Mouse (Mus musculus) kidney, embryonic 15.5 days (tissue): ENCODE measurements at regions not wholly inside any gene's neighbourhood (a gene's known extent, or its start where the extent isn't known, plus 50 kb on each side); places are given as distances from the start of the nearest gene placed in this dataset.
"Not testable (repeated sequence)": the region's sequence is repeated elsewhere in the genome, so short reads cannot be mapped to it uniquely, and the experiment has no call there.

Source experiments
- ATAC-seq: fragments of 200-750 bp; cut with Nextera tagmentation; replicated peaks from 2 replicates; pipeline ENCODE4 v1.8.0; 2017; ENCODE audit warnings: moderate TSS enrichment; ENCODE audit not compliant: low FRiP score
- H3K27ac ChIP-seq: fragments of 300-500 bp; sonication (generic); 2 replicates; pipeline ENCODE4 v1.5.1; 2015; ENCODE audit warnings: mild to moderate bottlenecking, inconsistent platforms
- H3K27me3 ChIP-seq: fragments of 300-500 bp; sonication (generic); 2 replicates; pipeline ENCODE4 v1.6.1; 2015; ENCODE audit warnings: inconsistent platforms
- H3K36me3 ChIP-seq: fragments of 300-500 bp; sonication (generic); 2 replicates; pipeline ENCODE4 v1.6.1; 2015; ENCODE audit warnings: inconsistent platforms
- H3K4me1 ChIP-seq: fragments of 300-500 bp; sonication (generic); 2 replicates; pipeline ENCODE4 v1.6.1; 2015; ENCODE audit warnings: inconsistent platforms
- H3K4me2 ChIP-seq: fragments of 300-500 bp; sonication (generic); 2 replicates; pipeline ENCODE4 v1.6.1; 2015; ENCODE audit warnings: moderate library complexity, mild to moderate bottlenecking, inconsistent platforms
- H3K4me3 ChIP-seq: fragments of 300-500 bp; sonication (generic); replicated peaks from 2 replicates; pipeline ENCODE4 v1.5.1; 2015; ENCODE audit warnings: mild to moderate bottlenecking, inconsistent platforms
- H3K9ac ChIP-seq: fragments of 300-500 bp; sonication (generic); 2 replicates; pipeline ENCODE4 v1.6.1; 2015; ENCODE audit warnings: mild to moderate bottlenecking, inconsistent platforms
- H3K9me3 ChIP-seq: fragments of 300-500 bp; sonication (generic); replicated peaks from 2 replicates; pipeline ENCODE4 v1.6.1; 2016; ENCODE audit warnings: inconsistent platforms
- WGBS: fragments of 180-500 bp; shearing (Covaris S2); methylation state at CpG from one replicate; pipeline ENCODE4 v1.1.7; 2015; ENCODE audit warnings: mixed read lengths; 5-methylcytosine and 5-hydroxymethylcytosine counted together

GRCm38 (mm10) chr1:51591886-51592285 is 113.7 kb upstream of the Nabp1 start:
- 63% methylated on average over 4 of the region's 4 CpGs for WGBS
- peaks cover 7% of the 10 kb centered on the region; the same call in 1 of the 2 replicates for H3K4me1 ChIP-seq
- H3K36me3 ChIP-seq, result no peaks in the 10 kb centered on the region
- no peak for ATAC-seq
- H3K9me3 ChIP-seq, result no peaks in the 10 kb centered on the region
- no peak overlapping the region for H3K4me3 ChIP-seq
- H3K27ac ChIP-seq, result no peak overlapping the region
- no peaks in the 10 kb centered on the region for H3K27me3 ChIP-seq
- H3K4me2 ChIP-seq, result no peak overlapping the region
- H3K9ac ChIP-seq, result no peak overlapping the region

DNA sequence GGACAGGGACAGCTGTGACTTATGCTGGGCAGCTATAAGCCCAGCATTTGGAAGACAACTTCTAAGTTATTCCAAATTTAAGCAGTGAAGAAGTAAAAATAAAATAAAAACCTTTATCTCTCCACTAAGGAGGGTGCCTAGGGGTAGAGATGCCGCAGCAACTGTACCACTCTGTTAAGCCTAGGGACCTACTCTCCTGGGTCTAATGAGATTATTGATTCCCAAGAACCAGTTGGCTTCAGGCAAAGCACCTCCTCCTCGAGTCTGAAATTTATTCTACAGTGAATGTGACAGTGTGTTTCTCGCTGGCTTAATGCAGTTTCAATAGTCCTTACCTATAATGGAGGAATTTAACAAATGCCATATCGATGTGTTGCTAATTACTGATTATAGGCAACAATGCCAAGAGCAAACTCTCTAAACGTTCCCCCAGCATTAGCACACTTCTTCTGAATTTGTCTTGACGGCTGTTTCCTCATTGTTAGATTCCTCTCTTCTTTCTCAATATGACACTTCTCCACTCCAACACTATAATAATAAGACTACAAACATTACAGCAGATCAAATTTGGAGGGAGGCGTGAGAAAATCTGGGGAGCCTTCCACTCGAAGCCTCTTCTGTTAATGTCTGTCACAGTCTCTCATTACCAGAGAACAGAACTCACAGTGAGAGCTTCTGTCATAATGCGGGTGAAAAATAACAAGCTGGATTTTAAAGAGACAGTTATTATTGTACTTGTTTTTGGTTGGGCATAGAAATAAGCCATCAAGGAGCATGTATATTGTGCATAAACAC is 112.6 kb upstream of the Nabp1 start:
- H3K9me3 ChIP-seq, result no peaks in the 10 kb centered on the region
- WGBS, result 78% methylated on average over 9 of the region's 9 CpGs
- no peak overlapping the region for H3K4me2 ChIP-seq
- H3K9ac ChIP-seq, result no peak overlapping the region
- H3K4me1 ChIP-seq, result peaks cover 7% of the 10 kb centered on the region; the same call in 1 of the 2 replicates
- no peak overlapping the region for H3K27ac ChIP-seq
- ATAC-seq, result no peak
- no peaks in the 10 kb centered on the region for H3K27me3 ChIP-seq
- H3K36me3 ChIP-seq, result no peaks in the 10 kb centered on the region
- H3K4me3 ChIP-seq, result no peak overlapping the region

DNA sequence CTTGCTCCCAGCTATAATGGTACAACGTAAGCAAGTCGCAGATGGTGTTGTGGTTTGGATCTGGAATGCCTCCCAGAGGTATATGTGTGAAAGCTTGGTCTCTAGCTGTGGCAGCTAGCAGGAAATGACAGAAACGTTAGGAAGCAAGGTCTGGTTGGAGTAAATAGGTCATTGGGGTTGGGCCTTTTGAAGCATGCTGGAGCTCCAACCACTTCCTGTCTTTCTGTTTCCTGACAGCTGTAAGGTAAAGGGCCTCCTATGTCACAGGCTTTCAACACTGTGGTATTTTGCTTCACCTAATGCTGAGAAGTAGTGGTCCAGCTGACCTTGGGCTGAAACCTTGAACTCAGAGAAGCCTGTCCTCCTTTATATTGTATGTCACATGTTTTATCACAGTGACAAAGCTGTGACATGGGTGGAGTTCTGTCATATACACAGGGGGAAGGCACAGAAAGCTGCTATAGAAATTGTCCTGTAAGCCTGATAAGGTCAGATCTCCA is 106.8 kb upstream of the Nabp1 start:
- Histone ChIP-seq H3K4me1 (peaks cover 4% of the 10 kb centered on the region; the same call in 1 of the 2 replicates), H3K27me3 (no peaks in the 10 kb centered on the region), H3K36me3 (no peaks in the 10 kb centered on the region), H3K4me3 (no peak overlapping the region), H3K4me2 (no peak overlapping the region), H3K9me3 (no peaks in the 10 kb centered on the region), H3K9ac (no peak overlapping the region), H3K27ac (no peak overlapping the region)
- 29% methylated on average over 3 of the region's 3 CpGs for WGBS
- ATAC-seq, result 0 out of 2 replicates have a peak, but pooled peaks have one; percentile 25

DNA sequence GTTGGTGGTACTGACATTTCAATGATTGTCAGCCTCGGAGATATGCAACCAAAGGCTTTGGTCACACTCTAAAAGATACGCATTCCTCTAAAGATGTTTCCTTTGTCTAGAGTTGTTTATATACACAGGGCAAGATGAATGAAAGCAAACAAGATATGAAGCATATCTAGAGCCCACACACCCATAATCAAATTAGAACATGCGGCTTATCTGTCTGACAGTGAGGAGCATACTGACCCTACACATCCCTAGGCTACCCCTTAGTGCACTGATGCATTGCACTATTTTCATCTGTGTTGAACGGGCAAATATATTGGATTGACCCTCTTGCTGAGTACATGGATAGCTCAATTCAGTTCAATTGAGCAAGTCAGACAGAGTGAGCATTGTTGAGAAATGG is 105.6 kb upstream of the Nabp1 start:
- Histone ChIP-seq H3K9me3 (no peaks in the 10 kb centered on the region), H3K4me2 (no peak overlapping the region), H3K4me3 (no peak overlapping the region), H3K27me3 (no peaks in the 10 kb centered on the region), H3K9ac (no peak overlapping the region), H3K36me3 (no peaks in the 10 kb centered on the region), H3K27ac (no peak overlapping the region), H3K4me1 (peaks cover 4% of the 10 kb centered on the region; the same call in 1 of the 2 replicates)
- 90% methylated on average over 4 of the region's 4 CpGs for WGBS
- ATAC-seq, result no peak

- no peak overlapping the region for H3K27ac ChIP-seq
- WGBS, result 53% methylated on average over 7 of the region's 7 CpGs
- ATAC-seq, result no peak
- no peaks in the 10 kb centered on the region for H3K36me3 ChIP-seq
- no peak overlapping the region for H3K9ac ChIP-seq
- H3K27me3 ChIP-seq, result no peaks in the 10 kb centered on the region
- H3K4me1 ChIP-seq, result peaks cover 2% of the 10 kb centered on the region; the same call in 1 of the 2 replicates
- H3K9me3 ChIP-seq, result no peaks in the 10 kb centered on the region
- H3K4me3 ChIP-seq, result no peak overlapping the region
- no peak overlapping the region for H3K4me2 ChIP-seq
Measured at GRCm38 (mm10) chr1:51580074-51580473, 101.8 kb upstream of the Nabp1 start.

DNA sequence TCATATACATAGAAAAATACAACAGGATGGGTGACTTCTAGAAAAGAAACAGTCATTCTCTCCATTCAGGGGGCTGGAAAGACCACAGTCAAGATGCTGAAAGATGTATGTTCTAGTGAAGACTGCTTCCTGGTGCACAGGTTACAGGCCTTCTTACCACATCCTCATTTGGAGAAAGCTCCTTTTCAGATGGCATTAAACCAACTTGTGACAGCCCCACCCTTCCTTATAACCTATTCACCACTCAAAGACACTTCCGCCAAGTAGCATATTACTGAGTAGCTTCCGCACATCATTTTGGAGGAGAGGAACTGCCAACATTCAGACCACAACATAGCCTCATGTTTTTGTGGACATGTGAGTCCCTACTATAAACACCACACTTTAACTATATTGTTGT is 99.5 kb upstream of the Nabp1 start:
- Histone ChIP-seq H3K4me3 (no peak overlapping the region), H3K4me1 (no peaks in the 10 kb centered on the region), H3K36me3 (no peaks in the 10 kb centered on the region), H3K9me3 (no peaks in the 10 kb centered on the region), H3K9ac (no peak overlapping the region), H3K27ac (no peak overlapping the region), H3K4me2 (no peak overlapping the region), H3K27me3 (no peaks in the 10 kb centered on the region)
- no peak for ATAC-seq
- WGBS, result 91% methylated on average over 2 of the region's 2 CpGs

DNA sequence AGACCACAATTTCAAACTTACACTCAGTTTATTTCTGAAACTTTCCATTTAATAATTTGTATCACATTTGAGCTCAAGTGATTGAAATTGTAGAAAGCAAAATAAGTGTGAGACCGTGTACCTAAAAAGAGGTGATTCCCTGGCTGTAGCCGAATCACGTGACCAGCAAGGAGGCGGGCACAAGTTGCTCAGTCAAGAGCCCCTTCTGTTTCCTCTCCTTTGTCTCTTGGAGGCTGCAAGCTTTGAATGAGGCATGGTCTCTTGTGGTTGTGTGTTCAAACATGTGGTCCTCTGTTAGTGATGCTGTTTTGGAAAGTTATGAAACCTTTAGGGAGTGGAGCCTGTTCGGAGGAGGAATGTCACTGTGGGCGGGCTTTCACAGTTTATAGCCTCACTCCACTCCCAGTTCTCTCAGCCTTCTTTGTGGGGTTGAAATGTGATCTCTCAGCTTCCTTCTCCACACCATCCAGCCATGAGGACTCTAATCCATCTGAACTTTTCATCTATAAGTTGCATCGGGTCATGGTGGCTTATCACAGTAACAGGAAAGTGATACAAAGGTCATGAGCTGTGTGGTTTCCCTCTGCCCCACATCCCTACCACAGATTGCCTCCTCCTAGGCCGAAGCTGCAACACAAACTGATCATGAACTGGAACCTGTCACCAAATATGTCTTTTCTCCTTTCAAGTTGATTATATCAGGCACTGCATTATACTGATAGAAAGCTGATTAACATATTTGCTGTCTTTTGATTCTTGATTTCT is 94.3 kb upstream of the Nabp1 start:
- WGBS, result 76% methylated on average over 8 of the region's 8 CpGs
- no peak overlapping the region for H3K4me3 ChIP-seq
- H3K27me3 ChIP-seq, result no peaks in the 10 kb centered on the region
- no peaks in the 10 kb centered on the region for H3K9me3 ChIP-seq
- no peaks in the 10 kb centered on the region for H3K36me3 ChIP-seq
- H3K9ac ChIP-seq, result no peak overlapping the region
- no peak for ATAC-seq
- H3K27ac ChIP-seq, result no peak overlapping the region
- no peak overlapping the region for H3K4me2 ChIP-seq
- H3K4me1 ChIP-seq, result no peaks in the 10 kb centered on the region

DNA sequence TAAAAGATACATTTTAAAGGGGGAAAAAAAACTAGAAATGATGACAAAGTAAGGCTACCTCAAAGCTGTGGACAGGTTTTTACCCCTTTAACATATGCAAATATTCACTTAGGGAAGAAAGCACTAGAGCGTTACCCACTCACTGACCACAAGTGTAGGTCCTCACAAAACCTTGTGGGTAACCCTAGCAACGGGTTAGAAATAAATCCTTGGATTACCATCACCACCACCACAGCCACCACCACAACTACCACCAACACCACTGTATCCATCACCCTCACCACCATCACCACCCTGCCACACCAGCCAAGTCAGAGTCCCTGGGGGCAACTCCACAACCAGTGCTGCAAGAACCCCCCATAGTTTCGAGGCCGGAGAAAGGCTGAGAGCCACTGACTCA is 91.4 kb upstream of the Nabp1 start:
- ATAC-seq, result no peak
- H3K9ac ChIP-seq, result no peak overlapping the region
- WGBS, result 95% methylated on average over 4 of the region's 4 CpGs
- no peaks in the 10 kb centered on the region for H3K27me3 ChIP-seq
- no peak overlapping the region for H3K4me2 ChIP-seq
- no peak overlapping the region for H3K27ac ChIP-seq
- no peak overlapping the region for H3K4me3 ChIP-seq
- H3K9me3 ChIP-seq, result no peaks in the 10 kb centered on the region
- no peaks in the 10 kb centered on the region for H3K4me1 ChIP-seq
- H3K36me3 ChIP-seq, result no peaks in the 10 kb centered on the region

- no peak overlapping the region for H3K4me2 ChIP-seq
- no peak overlapping the region for H3K4me3 ChIP-seq
- H3K27ac ChIP-seq, result no peak overlapping the region
- ATAC-seq, result no peak
- H3K9me3 ChIP-seq, result no peaks in the 10 kb centered on the region
- H3K9ac ChIP-seq, result no peak overlapping the region
- H3K36me3 ChIP-seq, result no peaks in the 10 kb centered on the region
- no peaks in the 10 kb centered on the region for H3K4me1 ChIP-seq
- WGBS, result 53% methylated on average over 7 of the region's 7 CpGs
- H3K27me3 ChIP-seq, result no peaks in the 10 kb centered on the region
Measured at GRCm38 (mm10) chr1:51566170-51566649, 88.0 kb upstream of the Nabp1 start.

- not testable (repeated sequence) for H3K4me2 ChIP-seq, ATAC-seq, H3K27ac ChIP-seq, H3K4me1 ChIP-seq, H3K27me3 ChIP-seq, H3K9ac ChIP-seq, H3K9me3 ChIP-seq, H3K4me3 ChIP-seq, H3K36me3 ChIP-seq
- 95% methylated on average over 4 of the region's 4 CpGs for WGBS
Measured at GRCm38 (mm10) chr1:51556616-51557015, 78.4 kb upstream of the Nabp1 start.

DNA sequence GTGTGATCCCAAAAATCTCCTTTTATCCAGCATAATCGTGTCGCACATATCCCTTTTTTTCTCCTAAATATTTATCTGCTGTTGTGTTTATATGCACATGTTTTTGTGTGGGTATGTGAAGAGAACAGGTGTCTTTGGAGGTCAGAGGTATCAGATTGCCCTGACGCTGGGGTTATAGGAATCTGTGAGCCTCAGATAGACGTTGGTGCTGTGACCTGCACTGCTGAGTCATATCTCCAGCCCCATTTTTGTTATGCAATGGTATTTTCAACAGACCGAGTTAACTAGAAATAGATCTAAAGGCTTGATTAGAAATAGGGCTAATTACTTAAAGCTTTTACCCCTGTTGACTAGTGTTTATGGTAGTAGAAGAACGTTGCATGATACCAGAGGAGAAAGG is 75.5 kb upstream of the Nabp1 start:
- Histone ChIP-seq H3K4me2 (no peak overlapping the region), H3K4me1 (no peaks in the 10 kb centered on the region), H3K27ac (no peak overlapping the region), H3K27me3 (no peaks in the 10 kb centered on the region), H3K4me3 (no peak overlapping the region), H3K9me3 (no peaks in the 10 kb centered on the region), H3K36me3 (no peaks in the 10 kb centered on the region), H3K9ac (no peak overlapping the region)
- WGBS, result 69% methylated on average over 6 of the region's 6 CpGs
- no peak for ATAC-seq

- no peaks in the 10 kb centered on the region for H3K27me3 ChIP-seq
- no peak overlapping the region for H3K4me3 ChIP-seq
- no peak overlapping the region for H3K4me2 ChIP-seq
- no peaks in the 10 kb centered on the region for H3K36me3 ChIP-seq
- H3K27ac ChIP-seq, result no peak overlapping the region
- no peak overlapping the region for H3K9ac ChIP-seq
- peak; percentile 73; the same call in 1 of the 2 replicates for ATAC-seq
- H3K9me3 ChIP-seq, result no peaks in the 10 kb centered on the region
- WGBS, result 48% methylated on average over 5 of the region's 5 CpGs
- H3K4me1 ChIP-seq, result no peaks in the 10 kb centered on the region
Measured at GRCm38 (mm10) chr1:51551624-51552023, 73.4 kb upstream of the Nabp1 start.
